Mouse (Mus musculus): ENCODE measurements around the gene Gm10644.
"Not testable (repeated sequence)": the region's sequence is repeated elsewhere in the genome, so short reads cannot be mapped to it uniquely, and the experiment has no call there.

Gene Gm10644

GRCm38 (mm10) chr8:83955106-83955957 lies at the start of gene Gm10644, which contains the start of gene Asf1b:
TSS of gene Gm10644 (minus strand) at chr8:83955205.
TSS of gene Asf1b (plus strand) at chr8:83955507.
- peak; percentile 98 for DNase-seq (ENCODE audit: extremely low read depth, low read depth, low spot score)

- DNase-seq (ENCODE audit: extremely low read depth, low read depth, low spot score), result no peak
These were observed 49.7 kb upstream of the Gm10644 start for GRCm38 (mm10) chr8:84004533-84005201.

- no peak for DNase-seq (ENCODE audit: extremely low read depth, low read depth, low spot score)
These were observed 48.7 kb upstream of the Gm10644 start for GRCm38 (mm10) chr8:84003612-84004246.

GRCm38 (mm10) chr8:84002957-84003611 lies 48.1 kb upstream of the Gm10644 start:
- DNase-seq (ENCODE audit: extremely low read depth, low read depth, low spot score), result no peak

- DNase-seq (ENCODE audit: extremely low read depth, low read depth, low spot score), result no peak
These were observed 46.4 kb upstream of the Gm10644 start, which contains the start of gene 1700067K01Rik for GRCm38 (mm10) chr8:84001281-84002000. TSS of gene 1700067K01Rik (plus strand) at chr8:84001502.

- DNase-seq (ENCODE audit: extremely low read depth, low read depth, low spot score), result no peak
These were observed 44.8 kb upstream of the Gm10644 start for GRCm38 (mm10) chr8:83999825-84000224.

GRCm38 (mm10) chr8:83999057-83999705 lies 44.2 kb upstream of the Gm10644 start:
- no peak for DNase-seq (ENCODE audit: extremely low read depth, low read depth, low spot score)

- DNase-seq (ENCODE audit: extremely low read depth, low read depth, low spot score), result no peak
These were observed 43.4 kb upstream of the Gm10644 start for GRCm38 (mm10) chr8:83998231-83999056.

- no peak for DNase-seq (ENCODE audit: extremely low read depth, low read depth, low spot score)
These were observed 42.6 kb upstream of the Gm10644 start, which contains the start of gene Samd1 for GRCm38 (mm10) chr8:83997511-83998141. TSS of gene Samd1 (plus strand) at chr8:83997672.

- DNase-seq (ENCODE audit: extremely low read depth, low read depth, low spot score), result no peak
These were observed 41.8 kb upstream of the Gm10644 start for GRCm38 (mm10) chr8:83996567-83997505.

- DNase-seq (ENCODE audit: extremely low read depth, low read depth, low spot score), result no peak
These were observed 41.0 kb upstream of the Gm10644 start for GRCm38 (mm10) chr8:83995973-83996372.

- DNase-seq (ENCODE audit: extremely low read depth, low read depth, low spot score), result no peak
These were observed 39.0 kb upstream of the Gm10644 start for GRCm38 (mm10) chr8:83994030-83994429.

GRCm38 (mm10) chr8:83992488-83992887 lies 37.5 kb upstream of the Gm10644 start:
- no peak for DNase-seq (ENCODE audit: extremely low read depth, low read depth, low spot score)

GRCm38 (mm10) chr8:83990170-83990569 lies 35.2 kb upstream of the Gm10644 start:
- DNase-seq (ENCODE audit: extremely low read depth, low read depth, low spot score), result no peak

GRCm38 (mm10) chr8:83989243-83989642 lies 34.2 kb upstream of the Gm10644 start:
- DNase-seq (ENCODE audit: extremely low read depth, low read depth, low spot score), result no peak

GRCm38 (mm10) chr8:83983222-83983621 lies 28.2 kb upstream of the Gm10644 start:
- not testable (repeated sequence) for DNase-seq (ENCODE audit: extremely low read depth, low read depth, low spot score)

GRCm38 (mm10) chr8:83982449-83982848 lies 27.4 kb upstream of the Gm10644 start:
- no peak for DNase-seq (ENCODE audit: extremely low read depth, low read depth, low spot score)
